Mouse (Mus musculus): ENCODE data around the gene 5730596B20Rik.

GRCm38 (mm10) chr6:52209685-52210046 is 32.4 kb downstream of the 5730596B20Rik start:
- TF ChIP-seq CTCF (IDR thresholded peaks at IDR 0.05; ENCODE audit: low read depth): no peak
- no peak for TF ChIP-seq EP300 (IDR thresholded peaks at IDR 0.05; ENCODE audit: low read depth)
